Mouse (Mus musculus) gastrocnemius, postnatal 25 days (tissue): ENCODE data around the gene Zfp507. TPM values are rescaled to one million over a fixed set of nuclear protein-coding genes. Genes with fewer than 3 reads are reported as not detected.

Experiments
- DNase-seq: peaks from one replicate; pipeline ENCODE4 v3.0.0; 2022
- total RNA-seq, 2 experiments: library from RNA; stranded (reverse); gene quantifications; 1 replicate in 1 of 2; 2 replicates in 1 of 2; pipeline ENCODE4 v1.2.3; 2021

The Zfp507 gene
- total RNA-seq, 2 experiments from 2014 or later: 13.8 to 15.4 TPM

DNA sequence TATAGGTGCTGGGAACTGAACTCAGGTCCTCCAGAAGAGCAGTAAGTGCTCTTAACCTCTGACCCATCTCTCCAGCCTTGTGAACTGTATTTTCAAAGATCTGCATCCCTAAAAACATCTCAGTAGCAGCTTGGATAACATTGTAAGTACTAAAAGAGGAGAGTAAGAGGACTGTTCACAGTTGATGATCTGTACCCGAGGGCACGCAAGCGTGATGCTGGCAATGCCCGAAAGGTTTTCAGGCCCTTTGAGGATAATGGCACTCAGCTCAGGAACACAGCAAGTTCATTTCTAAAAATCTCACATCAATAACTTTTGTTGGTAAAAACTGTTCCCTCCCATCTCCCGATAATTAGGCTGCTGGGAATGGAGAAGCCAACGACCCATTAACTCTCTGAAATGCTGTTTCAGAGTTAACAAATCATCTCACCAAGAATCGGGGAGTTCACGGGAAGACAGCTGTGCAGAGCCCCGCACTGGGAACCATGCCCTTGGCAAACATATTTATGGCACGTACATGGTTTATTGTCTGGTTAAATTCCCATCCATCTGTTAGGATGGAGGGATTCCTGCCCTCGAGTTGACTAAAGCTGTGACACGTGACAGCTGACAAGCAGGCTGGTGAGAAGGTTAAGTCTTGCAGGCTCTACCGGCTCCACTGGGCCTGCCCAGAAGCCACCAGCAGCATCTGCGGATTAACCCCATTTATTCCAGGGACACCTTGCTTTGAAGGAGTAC, 69.3 kb downstream of the Zfp507 start:
- DNase-seq: no peak

DNA sequence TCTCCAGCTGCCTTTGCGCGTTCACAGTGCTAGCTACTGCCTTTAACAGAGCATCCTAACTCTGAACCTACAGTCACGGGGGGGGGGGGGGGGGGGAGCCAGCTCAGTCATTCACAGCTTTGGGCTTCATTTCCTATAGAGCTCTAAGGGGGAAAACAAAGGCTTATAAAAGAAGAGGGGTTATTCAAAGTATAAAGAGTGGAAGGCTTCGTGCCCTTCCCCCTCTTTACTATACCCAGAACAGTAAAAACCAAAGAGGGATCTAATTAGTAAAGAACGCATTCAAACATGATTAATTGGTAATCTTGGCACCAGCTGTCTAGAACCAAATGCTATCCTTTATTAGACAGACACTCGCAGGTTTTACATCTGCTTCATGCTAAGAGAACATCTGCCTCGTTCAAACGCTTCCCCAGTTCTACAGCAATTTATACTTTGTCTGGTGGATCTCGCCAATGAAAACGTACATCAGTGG, 70.2 kb downstream of the Zfp507 start:
- DNase-seq: no peak

DNA sequence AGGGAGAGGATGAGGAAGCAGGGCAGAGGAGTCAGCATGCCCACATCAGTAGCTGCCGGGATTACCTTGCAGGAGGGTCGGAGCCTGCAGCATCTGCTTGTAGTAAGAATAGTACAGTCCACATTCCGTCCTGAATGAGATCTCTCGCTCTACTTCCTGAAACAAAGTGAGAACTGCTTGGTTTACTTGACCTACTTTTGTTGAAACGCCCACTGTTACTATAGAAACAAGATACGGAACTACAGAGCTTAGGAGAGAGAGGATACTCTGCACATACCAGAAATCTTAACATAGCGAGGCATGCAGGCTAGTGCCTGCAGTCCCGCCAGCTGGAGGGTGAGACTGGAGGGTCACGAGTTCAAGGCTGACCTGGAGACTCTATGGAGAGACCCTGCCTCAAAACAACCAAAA, 73.2 kb downstream of the Zfp507 start:
- no peak for DNase-seq

DNA sequence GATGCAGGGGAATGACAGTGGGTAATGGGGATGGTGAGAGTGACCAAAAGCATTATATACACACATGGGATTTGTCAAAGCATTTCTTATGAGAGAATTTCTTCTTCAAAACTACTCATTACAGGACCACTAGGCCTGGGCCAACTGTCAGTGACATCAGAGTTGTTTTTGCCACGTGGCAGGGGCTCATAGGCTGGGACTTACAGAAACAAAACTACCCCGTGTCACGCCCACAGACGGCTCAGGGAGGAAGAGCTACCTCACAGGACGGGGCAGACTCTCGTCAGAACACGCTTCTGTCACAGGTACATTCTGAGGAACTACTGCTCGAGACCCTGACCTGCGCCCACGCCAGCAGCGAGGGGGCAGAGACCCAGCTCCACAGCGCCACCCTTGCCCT, 74.4 kb downstream of the Zfp507 start:
- DNase-seq: no peak

DNA sequence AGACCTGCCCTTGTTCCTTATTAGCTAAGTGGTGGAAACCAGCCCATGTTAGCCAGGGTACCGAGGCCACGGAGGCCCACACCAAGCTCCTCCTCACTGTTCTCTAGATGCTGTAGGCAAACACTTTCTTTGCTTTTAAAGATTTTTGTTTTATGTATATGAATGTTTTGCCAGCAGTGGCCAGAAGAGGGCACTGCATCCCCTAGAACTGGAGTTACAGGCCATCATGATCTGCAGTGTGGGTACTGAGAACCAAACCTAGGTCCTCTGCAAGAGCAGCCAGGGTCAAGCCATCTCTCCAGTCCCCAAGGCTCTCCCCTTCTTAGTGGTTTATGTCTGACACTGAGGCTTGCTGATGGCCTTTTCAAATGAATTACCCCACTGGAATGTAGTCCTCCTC, 79.8 kb downstream of the Zfp507 start:
- DNase-seq: no peak

Other genes starting within 250 kb of the Zfp507 start
- 10 to 100 TPM; 37.7 to 42.7 TPM for gene Nudt19, start 246.7 kb downstream of the Zfp507 start, total RNA-seq
- under 1 TPM; 0.05 to 0.43 TPM for gene Rgs9bp, start 217.4 kb downstream of the Zfp507 start, total RNA-seq
- 10 to 100 TPM in 1 of 2 experiments, 1 to 10 TPM in 1; 7.9 to 11.1 TPM for gene Ankrd27, start 216.8 kb downstream of the Zfp507 start, total RNA-seq
- gene Pdcd5, start 155.5 kb downstream of the Zfp507 start, total RNA-seq: 100 to 1,000 TPM; 110 to 118 TPM
- 1 to 10 TPM; 5.0 TPM for gene Dpy19l3, start 48.5 kb downstream of the Zfp507 start, total RNA-seq